Mouse (Mus musculus) effector memory CD4-positive, alpha-beta T cell, adult 7 months (primary cell): ENCODE data around the gene Slfn3. TPM values are rescaled to one million over a fixed set of nuclear protein-coding genes. Genes with fewer than 3 reads are reported as not detected.

ENCODE experiments used
- polyA plus RNA-seq: library from polyadenylated mRNA; unstranded; fragments of 100-300 nt; shearing (Covaris generic); gene quantifications from one replicate; pipeline ENCODE4 v1.2.1, GENCODE M21; 2017

Slfn3 gene
- 2.0 TPM for polyA plus RNA-seq

DNA sequence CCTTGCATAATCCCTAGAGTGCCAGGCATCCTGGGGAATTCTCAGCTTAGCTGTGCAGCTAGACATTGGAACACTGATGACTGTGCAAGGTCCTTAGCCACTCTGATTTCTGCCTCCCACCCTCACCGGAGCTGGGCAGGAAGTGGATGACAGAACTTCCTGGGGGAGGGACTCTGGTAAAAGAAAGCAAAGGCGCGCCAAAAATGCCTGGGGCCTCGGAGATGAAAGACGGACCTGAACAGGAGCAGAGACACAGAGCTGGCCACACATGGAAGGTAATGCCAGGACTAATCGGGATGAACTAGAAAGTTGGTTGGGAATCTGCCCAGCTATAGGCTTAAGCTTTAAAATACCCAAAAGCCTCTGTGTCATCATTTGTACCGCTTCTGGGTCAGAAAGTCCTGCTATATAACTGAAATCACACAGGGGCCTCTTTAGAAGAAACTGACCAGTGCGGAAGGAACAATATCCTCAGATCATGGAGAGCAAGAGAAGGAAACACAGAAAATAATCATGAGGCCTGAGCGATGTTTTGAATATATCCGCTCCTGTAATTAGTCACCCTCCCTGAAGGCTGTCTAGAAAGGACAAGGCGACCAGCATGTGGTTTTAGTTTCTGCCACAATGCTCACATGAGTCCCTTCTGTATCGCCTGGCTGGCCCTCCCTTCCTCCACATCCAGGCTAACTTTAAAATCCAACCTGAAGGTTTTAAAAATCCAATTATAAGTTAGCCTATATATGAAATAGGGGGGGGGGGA, at the start of gene Slfn3:
Slfn3 (plus strand) TSS at position 197 of the 760 bp plus-strand sequence.

DNA sequence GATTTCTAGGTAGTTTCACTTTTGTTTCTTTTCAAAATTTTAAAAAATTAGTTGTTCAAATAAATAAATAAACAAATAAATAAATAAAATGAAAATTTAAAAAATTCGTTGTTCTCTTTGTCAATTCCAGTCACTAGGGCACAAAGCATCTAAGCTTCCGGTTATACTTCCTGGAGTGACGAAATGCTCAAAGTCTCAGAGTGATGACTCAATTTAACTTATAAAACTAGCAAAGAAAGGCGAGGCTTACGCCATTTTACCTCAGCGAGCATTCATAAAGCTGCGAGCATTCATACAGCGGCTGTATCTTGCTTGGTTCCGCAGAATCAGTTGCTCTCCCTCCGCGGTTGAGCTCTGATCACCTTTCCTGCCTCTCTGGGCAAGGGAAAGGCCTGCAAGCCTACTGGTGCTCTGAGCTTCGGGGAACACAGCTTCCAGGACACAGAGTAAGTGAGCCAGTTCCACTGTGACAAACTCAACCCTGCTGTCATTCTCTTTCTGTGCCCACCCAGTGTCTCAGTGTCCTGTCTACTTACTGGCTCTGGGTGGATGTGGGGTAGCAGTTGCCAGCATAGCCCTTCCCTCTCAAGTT, 16.1 kb upstream of the Slfn3 start, which contains the start of gene Slfn4:
Slfn4 (plus strand) TSS at position 239 of the 592 bp plus-strand sequence.

Other genes starting within 250 kb of the Slfn3 start
- 10.5 TPM for gene Slfn5, start 240.0 kb upstream of the Slfn3 start, polyA plus RNA-seq
- 2.9 TPM for gene Slfn9, start 199.5 kb upstream of the Slfn3 start, polyA plus RNA-seq
- 31.4 TPM for gene Slfn8, start 170.5 kb upstream of the Slfn3 start, polyA plus RNA-seq
- 878 TPM for gene Slfn2, start 126.2 kb upstream of the Slfn3 start, polyA plus RNA-seq
- 104 TPM for gene Slfn1, start 74.5 kb upstream of the Slfn3 start, polyA plus RNA-seq
- gene Slfn4, start 16.1 kb upstream of the Slfn3 start, polyA plus RNA-seq, result not detected
- not detected for gene Slfn14, start 95.4 kb downstream of the Slfn3 start, polyA plus RNA-seq
- 41.8 TPM for gene Ap2b1, start 107.7 kb downstream of the Slfn3 start, polyA plus RNA-seq
- gene Pex12, start 111.3 kb downstream of the Slfn3 start, polyA plus RNA-seq, result 12.9 TPM
- gene Rasl10b, start 217.8 kb downstream of the Slfn3 start, polyA plus RNA-seq, result not detected
- 0.29 TPM for gene Gas2l2, start 238.1 kb downstream of the Slfn3 start, polyA plus RNA-seq
- gene 1700020L24Rik, start 246.3 kb downstream of the Slfn3 start, polyA plus RNA-seq, result 1.1 TPM